Mouse (Mus musculus): ENCODE measurements around the gene Tas2r109. TPM values are rescaled to one million over a fixed set of nuclear protein-coding genes. Genes with fewer than 3 reads are reported as not detected.

The Tas2r109 gene
- not detected for polyA plus RNA-seq (2014; fragmentation: Illumina TruSeq; extraction: RNeasy Lipid Tissue Mini Kit (QIAGEN cat#74804); ENCODE audit: low read depth, low replicate concordance)

DNA sequence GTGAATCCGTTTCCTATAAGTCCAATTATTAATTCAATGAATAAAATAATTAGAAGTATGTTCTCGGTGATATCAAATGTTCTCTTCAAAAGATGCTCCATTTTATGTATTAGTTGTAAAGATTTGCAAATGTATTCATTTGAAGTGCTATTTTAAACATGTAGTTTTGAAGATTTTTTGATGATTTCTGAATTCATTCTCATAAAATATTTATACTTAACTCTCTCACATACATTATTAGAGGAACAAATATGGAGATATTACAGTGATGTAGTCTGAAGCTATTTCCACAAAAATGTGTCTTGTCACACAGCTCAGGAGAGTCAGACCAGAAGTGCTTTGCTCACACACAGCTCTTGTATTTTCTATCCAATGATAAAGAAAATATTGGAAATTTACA lies at the start of gene Tas2r109:
Gene Tas2r109 (minus strand): TSS at position 101 of the 400 bp plus-strand sequence.

DNA sequence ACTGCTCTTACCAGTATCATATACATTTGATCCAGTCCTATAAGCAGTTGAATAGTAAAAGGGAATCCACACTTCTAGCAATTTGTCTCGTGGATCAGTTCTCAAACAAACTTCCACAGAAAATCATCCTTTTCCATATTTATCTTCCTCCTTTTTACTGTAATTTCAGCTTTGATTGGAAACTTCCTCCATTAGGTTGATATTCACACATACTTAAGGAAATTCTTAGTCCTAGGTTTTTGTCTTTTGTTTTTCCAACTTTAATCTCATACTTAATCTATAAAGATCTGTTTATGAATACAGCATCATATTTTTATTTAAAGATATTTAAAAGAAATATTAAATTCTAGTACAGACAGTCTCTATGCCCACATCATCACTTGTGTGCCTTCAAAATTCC lies 22.9 kb downstream of the Tas2r109 start, which contains the start of gene Tas2r131:
Gene Tas2r131 (minus strand): TSS at position 101 of the 400 bp plus-strand sequence.

DNA sequence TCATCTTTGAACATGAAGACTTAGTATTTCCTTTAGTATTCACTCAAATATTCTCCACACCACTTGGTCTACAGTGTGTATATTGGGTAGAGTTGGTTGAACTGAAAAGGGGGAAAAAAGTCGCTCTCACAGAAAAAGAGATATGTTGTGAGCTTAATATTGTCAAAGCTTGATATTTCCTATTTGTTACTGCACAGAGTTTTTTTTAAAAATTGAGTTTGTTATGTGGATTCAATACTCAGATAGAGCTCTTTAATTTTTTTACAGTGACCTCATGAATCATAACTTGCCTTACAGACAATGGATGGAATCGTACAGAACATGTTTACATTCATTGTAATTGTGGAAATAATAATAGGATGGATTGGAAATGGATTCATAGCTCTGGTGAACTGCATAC lies 30.0 kb downstream of the Tas2r109 start, which contains the start of gene Tas2r129:
Gene Tas2r129 (plus strand): TSS at position 301 of the 400 bp plus-strand sequence.

Other genes starting within 250 kb of the Tas2r109 start
- not detected for gene Tas2r115, start 242.9 kb downstream of the Tas2r109 start, polyA plus RNA-seq (2014; fragmentation: Illumina TruSeq; extraction: RNeasy Lipid Tissue Mini Kit (QIAGEN cat#74804); ENCODE audit: low read depth, low replicate concordance)
- not detected for gene Tas2r124, start 226.2 kb downstream of the Tas2r109 start, polyA plus RNA-seq (2014; fragmentation: Illumina TruSeq; extraction: RNeasy Lipid Tissue Mini Kit (QIAGEN cat#74804); ENCODE audit: low read depth, low replicate concordance)
- not detected for gene Tas2r102, start 218.8 kb downstream of the Tas2r109 start, polyA plus RNA-seq (2014; fragmentation: Illumina TruSeq; extraction: RNeasy Lipid Tissue Mini Kit (QIAGEN cat#74804); ENCODE audit: low read depth, low replicate concordance)
- not detected for gene Tas2r136, start 202.8 kb downstream of the Tas2r109 start, polyA plus RNA-seq (2014; fragmentation: Illumina TruSeq; extraction: RNeasy Lipid Tissue Mini Kit (QIAGEN cat#74804); ENCODE audit: low read depth, low replicate concordance)
- not detected for gene Tas2r117, start 178.1 kb downstream of the Tas2r109 start, polyA plus RNA-seq (2014; fragmentation: Illumina TruSeq; extraction: RNeasy Lipid Tissue Mini Kit (QIAGEN cat#74804); ENCODE audit: low read depth, low replicate concordance)
- gene Tas2r123, start 133.8 kb downstream of the Tas2r109 start, polyA plus RNA-seq (2014; fragmentation: Illumina TruSeq; extraction: RNeasy Lipid Tissue Mini Kit (QIAGEN cat#74804); ENCODE audit: low read depth, low replicate concordance), result not detected
- not detected for gene Tas2r116, start 125.5 kb downstream of the Tas2r109 start, polyA plus RNA-seq (2014; fragmentation: Illumina TruSeq; extraction: RNeasy Lipid Tissue Mini Kit (QIAGEN cat#74804); ENCODE audit: low read depth, low replicate concordance)
- gene Tas2r110, start 113.0 kb downstream of the Tas2r109 start, polyA plus RNA-seq (2014; fragmentation: Illumina TruSeq; extraction: RNeasy Lipid Tissue Mini Kit (QIAGEN cat#74804); ENCODE audit: low read depth, low replicate concordance), result not detected
- gene Tas2r113, start 88.0 kb downstream of the Tas2r109 start, polyA plus RNA-seq (2014; fragmentation: Illumina TruSeq; extraction: RNeasy Lipid Tissue Mini Kit (QIAGEN cat#74804); ENCODE audit: low read depth, low replicate concordance), result not detected
- gene Tas2r125, start 71.3 kb downstream of the Tas2r109 start, polyA plus RNA-seq (2014; fragmentation: Illumina TruSeq; extraction: RNeasy Lipid Tissue Mini Kit (QIAGEN cat#74804); ENCODE audit: low read depth, low replicate concordance), result not detected
- not detected for gene Tas2r129, start 29.9 kb downstream of the Tas2r109 start, polyA plus RNA-seq (2014; fragmentation: Illumina TruSeq; extraction: RNeasy Lipid Tissue Mini Kit (QIAGEN cat#74804); ENCODE audit: low read depth, low replicate concordance)
- not detected for gene Tas2r131, start 23.0 kb downstream of the Tas2r109 start, polyA plus RNA-seq (2014; fragmentation: Illumina TruSeq; extraction: RNeasy Lipid Tissue Mini Kit (QIAGEN cat#74804); ENCODE audit: low read depth, low replicate concordance)
- not detected for gene Tas2r103, start 56.1 kb upstream of the Tas2r109 start, polyA plus RNA-seq (2014; fragmentation: Illumina TruSeq; extraction: RNeasy Lipid Tissue Mini Kit (QIAGEN cat#74804); ENCODE audit: low read depth, low replicate concordance)
- gene Tas2r140, start 74.9 kb upstream of the Tas2r109 start, polyA plus RNA-seq (2014; fragmentation: Illumina TruSeq; extraction: RNeasy Lipid Tissue Mini Kit (QIAGEN cat#74804); ENCODE audit: low read depth, low replicate concordance), result not detected
- 143 TPM for gene Smim10l1, start 123.9 kb upstream of the Tas2r109 start, polyA plus RNA-seq (2014; fragmentation: Illumina TruSeq; extraction: RNeasy Lipid Tissue Mini Kit (QIAGEN cat#74804); ENCODE audit: low read depth, low replicate concordance)

All from liver, adult 10 weeks (tissue).